Mouse (Mus musculus): ENCODE data around the gene Spsb3. TPM values are rescaled to one million over a fixed set of nuclear protein-coding genes. Genes with fewer than 3 reads are reported as not detected.

The Spsb3 gene
- total and polyA plus RNA-seq, 3 experiments = 30.4 to 47.0 (median 33.8) TPM

GRCm38 (mm10) chr17:24895571-24896240 is 9.3 kb downstream of the Spsb3 start:
- intact Hi-C loops (cut with DNase I) = no loop called here
- Histone ChIP-seq H3K4me3 (peak overlapping the region; percentile 93), H3K79me2 (replicated peaks; ENCODE audit: control insufficient read depth, insufficient read depth, low read length) (no peaks in the 10 kb centered on the region), H3K27me3 (ENCODE audit: control insufficient read depth, insufficient read depth, low read length) (no peaks in the 10 kb centered on the region), H3K36me3 (ENCODE audit: control insufficient read depth, insufficient read depth, low read length) (no peaks in the 10 kb centered on the region), H3K27ac (peak overlapping the region; percentile 92), H3K9ac (ENCODE audit: low read depth, low read length) (peak overlapping the region; percentile 94), H3K4me1 (ENCODE audit: control insufficient read depth, insufficient read depth, low read length) (peaks cover 3% of the 10 kb centered on the region)
- WGBS = 8% methylated on average over 23 of the region's 23 CpGs
- TF ChIP-seq CTCF (IDR thresholded peaks at IDR 0.05) (no peak), EP300 (IDR thresholded peaks at IDR 0.05; ENCODE audit: insufficient read depth, low read depth, low read length) (no peak), POLR2A (IDR thresholded peaks at IDR 0.05; ENCODE audit: insufficient read depth, low read depth, low read length) (no peak)
- DNase-seq = no peak

- Histone ChIP-seq H3K4me3 (peak within 1 kb of the TSS; percentile 93), H3K27ac (peak within 1 kb of the TSS; percentile 92), H3K4me1 (ENCODE audit: control insufficient read depth, insufficient read depth, low read length) (peaks cover 3% of the 10 kb centered on the region), H3K36me3 (ENCODE audit: control insufficient read depth, insufficient read depth, low read length) (no peaks in the 10 kb centered on the region), H3K79me2 (replicated peaks; ENCODE audit: control insufficient read depth, insufficient read depth, low read length) (no peaks in the 10 kb centered on the region), H3K27me3 (ENCODE audit: control insufficient read depth, insufficient read depth, low read length) (no peaks in the 10 kb centered on the region), H3K9ac (ENCODE audit: low read depth, low read length) (peak within 1 kb of the TSS; percentile 94)
- WGBS = 1% methylated on average over 50 of the region's 50 CpGs
- peak; percentile 80 to 82 for DNase-seq
- intact Hi-C loops (cut with DNase I) = no loop called here
- TF ChIP-seq EP300 (IDR thresholded peaks at IDR 0.05; ENCODE audit: insufficient read depth, low read depth, low read length) (no peak), POLR2A (IDR thresholded peaks at IDR 0.05; ENCODE audit: insufficient read depth, low read depth, low read length) (peak; percentile 47; the same call in 1 of the 2 replicates), CTCF (IDR thresholded peaks at IDR 0.05) (peak; percentile 17; the same call in 1 of the 2 replicates)
Observed at GRCm38 (mm10) chr17:24896241-24896992, 10.0 kb downstream of the Spsb3 start, which contains the start of gene Nme3. TSS of gene Nme3 (plus strand) at chr17:24896500.

GRCm38 (mm10) chr17:24896993-24897269 is 10.5 kb downstream of the Spsb3 start:
- 51% methylated on average over 11 of the region's 11 CpGs for WGBS

GRCm38 (mm10) chr17:24897600-24897999 is 11.2 kb downstream of the Spsb3 start:
- no peak overlapping the region for H3K9ac ChIP-seq (ENCODE audit: low read depth, low read length)

More at GRCm38 (mm10) chr17:24896993-24897269, 10.5 kb downstream of the Spsb3 start:
- Histone ChIP-seq H3K27ac (peak overlapping the region; percentile 92), H3K27me3 (ENCODE audit: control insufficient read depth, insufficient read depth, low read length) (no peaks in the 10 kb centered on the region), H3K9ac (ENCODE audit: low read depth, low read length) (peak overlapping the region; percentile 71), H3K4me1 (ENCODE audit: control insufficient read depth, insufficient read depth, low read length) (peaks cover 3% of the 10 kb centered on the region), H3K36me3 (ENCODE audit: control insufficient read depth, insufficient read depth, low read length) (no peaks in the 10 kb centered on the region), H3K4me3 (peak overlapping the region; percentile 93), H3K79me2 (replicated peaks; ENCODE audit: control insufficient read depth, insufficient read depth, low read length) (no peaks in the 10 kb centered on the region)
- DNase-seq = no peak
- 0 out of 2 replicates have a peak, but pooled peaks have one; percentile 13 for TF ChIP-seq EP300 (IDR thresholded peaks at IDR 0.05; ENCODE audit: insufficient read depth, low read depth, low read length)
- no peak for TF ChIP-seq CTCF (IDR thresholded peaks at IDR 0.05)
- intact Hi-C loops (cut with DNase I) = no loop called here

GRCm38 (mm10) chr17:24898041-24898854 is 11.8 kb downstream of the Spsb3 start:
- 84% methylated on average over 4 of the region's 4 CpGs for WGBS

More at GRCm38 (mm10) chr17:24897600-24897999, 11.2 kb downstream of the Spsb3 start:
- Histone ChIP-seq H3K4me3 (no peak overlapping the region), H3K27ac (no peak overlapping the region), H3K79me2 (replicated peaks; ENCODE audit: control insufficient read depth, insufficient read depth, low read length) (no peaks in the 10 kb centered on the region), H3K36me3 (ENCODE audit: control insufficient read depth, insufficient read depth, low read length) (no peaks in the 10 kb centered on the region), H3K27me3 (ENCODE audit: control insufficient read depth, insufficient read depth, low read length) (no peaks in the 10 kb centered on the region), H3K4me1 (ENCODE audit: control insufficient read depth, insufficient read depth, low read length) (peaks cover 3% of the 10 kb centered on the region)
- 86% methylated on average over 4 of the region's 4 CpGs for WGBS
- DNase-seq = no peak
- no peak for TF ChIP-seq POLR2A (IDR thresholded peaks at IDR 0.05; ENCODE audit: insufficient read depth, low read depth, low read length)
- TF ChIP-seq CTCF (IDR thresholded peaks at IDR 0.05) = no peak
- no peak for TF ChIP-seq EP300 (IDR thresholded peaks at IDR 0.05; ENCODE audit: insufficient read depth, low read depth, low read length)
- intact Hi-C loops (cut with DNase I) = no loop called here

More at GRCm38 (mm10) chr17:24898041-24898854, 11.8 kb downstream of the Spsb3 start:
- Histone ChIP-seq H3K9ac (ENCODE audit: low read depth, low read length) (no peak overlapping the region), H3K79me2 (replicated peaks; ENCODE audit: control insufficient read depth, insufficient read depth, low read length) (no peaks in the 10 kb centered on the region), H3K4me1 (ENCODE audit: control insufficient read depth, insufficient read depth, low read length) (peaks cover 3% of the 10 kb centered on the region), H3K36me3 (ENCODE audit: control insufficient read depth, insufficient read depth, low read length) (no peaks in the 10 kb centered on the region), H3K27ac (peak overlapping the region; percentile 46), H3K4me3 (no peak overlapping the region), H3K27me3 (ENCODE audit: control insufficient read depth, insufficient read depth, low read length) (no peaks in the 10 kb centered on the region)
- intact Hi-C loops (cut with DNase I) = no loop called here
- DNase-seq = peak in 1 of 2 experiments; percentile 33
- TF ChIP-seq POLR2A (IDR thresholded peaks at IDR 0.05; ENCODE audit: insufficient read depth, low read depth, low read length) (no peak), CTCF (IDR thresholded peaks at IDR 0.05) (no peak), EP300 (IDR thresholded peaks at IDR 0.05; ENCODE audit: insufficient read depth, low read depth, low read length) (no peak)

All from heart, adult 2 months (tissue).